Mouse (Mus musculus): ENCODE results near the gene Slamf1. TPM values are rescaled to one million over a fixed set of nuclear protein-coding genes. Genes with fewer than 3 reads are reported as not detected.

The Slamf1 gene
- total and polyA plus RNA-seq, 2 experiments: 0.09 TPM; not detected in 1

DNA sequence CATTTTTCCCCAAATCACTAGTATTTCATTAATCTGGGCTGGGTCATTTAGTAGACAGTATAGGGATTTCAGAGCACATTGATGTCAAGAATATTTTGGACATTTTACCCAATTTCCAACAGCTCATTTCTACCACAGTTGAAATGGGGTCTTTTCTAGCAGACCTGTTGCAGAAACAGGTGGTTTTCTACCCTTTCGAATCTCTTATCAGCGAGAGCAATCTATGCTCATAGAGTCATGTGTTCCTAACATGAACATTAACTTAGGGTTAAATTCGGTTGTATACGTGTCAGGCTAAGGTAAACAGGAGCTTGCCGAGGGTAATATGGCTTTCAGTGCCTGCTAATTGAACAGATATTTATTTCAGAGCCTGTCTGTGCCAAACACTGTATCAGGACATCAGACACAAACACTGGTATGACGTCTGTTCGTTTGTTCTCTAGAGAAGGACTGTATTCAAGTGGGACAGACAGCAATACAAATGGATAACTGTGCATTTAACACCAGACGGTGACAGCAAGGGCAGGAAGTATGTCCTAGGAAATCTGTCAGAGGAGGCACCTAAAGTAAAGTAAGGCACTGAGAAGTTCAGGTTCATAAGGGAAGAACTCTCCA, 5.3 kb downstream of the Slamf1 start:
- TF ChIP-seq POLR2A (IDR thresholded peaks at IDR 0.05; ENCODE audit: extremely low read depth, insufficient read depth, low read length) (no peak), CTCF (IDR thresholded peaks at IDR 0.05; ENCODE audit: low read depth, low read length) (no peak)
- H3K4me3 ChIP-seq (ENCODE audit: insufficient read depth, low read depth, low read length): no peak overlapping the region
- no peaks in the 10 kb centered on the region for H3K79me2 ChIP-seq (ENCODE audit: control insufficient read depth, insufficient read depth, low read length)
- WGBS: 63% methylated on average over 8 of the region's 8 CpGs
- no peak for DNase-seq (ENCODE audit: extremely low read depth, low read depth, low spot score)
- no peaks in the 10 kb centered on the region for H3K36me3 ChIP-seq (ENCODE audit: control insufficient read depth, insufficient read depth, low read length)
- no peak overlapping the region for H3K27ac ChIP-seq (replicated peaks; ENCODE audit: insufficient read depth, low read depth, low read length)
- H3K27me3 ChIP-seq (ENCODE audit: control insufficient read depth, insufficient read depth, low read length): no peaks in the 10 kb centered on the region
- no peaks in the 10 kb centered on the region for H3K4me1 ChIP-seq (ENCODE audit: control insufficient read depth, insufficient read depth, low read length)
- no peak overlapping the region for H3K9ac ChIP-seq (ENCODE audit: low read depth, low read length)

DNA sequence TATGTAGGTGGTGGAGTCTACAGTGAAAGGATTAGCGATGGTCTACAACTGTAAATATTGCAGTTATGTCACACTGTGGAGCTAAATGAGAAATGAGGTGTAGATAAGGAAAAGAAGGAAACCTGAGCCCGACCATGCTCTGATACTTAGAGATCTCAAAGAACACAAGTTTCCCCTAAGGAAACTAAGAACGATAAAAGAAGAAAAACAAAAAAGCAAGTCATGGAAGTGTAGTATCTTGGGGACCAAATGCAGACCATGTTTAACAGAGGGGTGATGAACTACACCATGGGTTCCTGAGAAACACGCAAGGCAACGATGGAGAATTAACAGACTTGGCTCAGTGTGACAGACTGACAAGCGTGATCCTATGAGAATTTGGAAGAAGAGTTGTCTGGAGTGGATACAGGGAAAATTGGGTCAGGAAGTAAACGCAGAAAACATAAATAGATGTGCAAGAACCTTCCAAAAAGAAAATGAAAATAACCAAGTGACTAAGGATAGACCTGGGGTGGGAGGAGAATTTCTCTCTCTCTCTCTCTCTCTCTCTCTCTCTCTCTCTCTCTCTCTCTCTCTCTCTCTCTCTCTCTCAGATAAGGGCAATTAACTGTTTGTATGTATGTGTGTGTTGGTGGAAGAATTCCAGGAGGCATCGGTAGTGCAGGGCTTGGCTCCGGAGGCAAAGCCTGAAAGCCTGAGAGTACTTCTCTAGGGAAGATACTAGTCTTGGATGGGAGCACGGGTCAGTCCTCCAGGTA, 6.5 kb downstream of the Slamf1 start:
- Histone ChIP-seq H3K9ac (ENCODE audit: low read depth, low read length) (no peak overlapping the region), H3K4me1 (ENCODE audit: control insufficient read depth, insufficient read depth, low read length) (no peaks in the 10 kb centered on the region), H3K79me2 (ENCODE audit: control insufficient read depth, insufficient read depth, low read length) (no peaks in the 10 kb centered on the region), H3K36me3 (ENCODE audit: control insufficient read depth, insufficient read depth, low read length) (no peaks in the 10 kb centered on the region), H3K27ac (replicated peaks; ENCODE audit: insufficient read depth, low read depth, low read length) (no peak overlapping the region), H3K27me3 (ENCODE audit: control insufficient read depth, insufficient read depth, low read length) (0 out of 2 replicates have a peak, but pooled peaks cover 2% of the 10 kb centered on the region), H3K4me3 (ENCODE audit: insufficient read depth, low read depth, low read length) (no peak overlapping the region)
- no peak for DNase-seq (ENCODE audit: extremely low read depth, low read depth, low spot score)
- TF ChIP-seq CTCF (IDR thresholded peaks at IDR 0.05; ENCODE audit: low read depth, low read length) (no peak), POLR2A (IDR thresholded peaks at IDR 0.05; ENCODE audit: extremely low read depth, insufficient read depth, low read length) (no peak)
- WGBS: 71% methylated on average over 10 of the region's 10 CpGs

GRCm38 (mm10) chr1:171774266-171774665, 7.3 kb downstream of the Slamf1 start:
- H3K79me2 ChIP-seq (ENCODE audit: control insufficient read depth, insufficient read depth, low read length): no peaks in the 10 kb centered on the region
- no peak for DNase-seq (ENCODE audit: extremely low read depth, low read depth, low spot score)
- H3K9ac ChIP-seq (ENCODE audit: low read depth, low read length): no peak overlapping the region
- no peaks in the 10 kb centered on the region for H3K4me1 ChIP-seq (ENCODE audit: control insufficient read depth, insufficient read depth, low read length)
- no peak overlapping the region for H3K27ac ChIP-seq (replicated peaks; ENCODE audit: insufficient read depth, low read depth, low read length)
- H3K36me3 ChIP-seq (ENCODE audit: control insufficient read depth, insufficient read depth, low read length): no peaks in the 10 kb centered on the region
- TF ChIP-seq POLR2A (IDR thresholded peaks at IDR 0.05; ENCODE audit: extremely low read depth, insufficient read depth, low read length): no peak
- TF ChIP-seq CTCF (IDR thresholded peaks at IDR 0.05; ENCODE audit: low read depth, low read length): no peak
- H3K27me3 ChIP-seq (ENCODE audit: control insufficient read depth, insufficient read depth, low read length): 0 out of 2 replicates have a peak, but pooled peaks cover 2% of the 10 kb centered on the region
- 76% methylated on average over 5 of the region's 5 CpGs for WGBS
- no peak overlapping the region for H3K4me3 ChIP-seq (ENCODE audit: insufficient read depth, low read depth, low read length)

GRCm38 (mm10) chr1:171774678-171775077, 7.8 kb downstream of the Slamf1 start:
- Histone ChIP-seq H3K4me3 (ENCODE audit: insufficient read depth, low read depth, low read length) (no peak overlapping the region), H3K79me2 (ENCODE audit: control insufficient read depth, insufficient read depth, low read length) (no peaks in the 10 kb centered on the region), H3K36me3 (ENCODE audit: control insufficient read depth, insufficient read depth, low read length) (no peaks in the 10 kb centered on the region), H3K27ac (replicated peaks; ENCODE audit: insufficient read depth, low read depth, low read length) (no peak overlapping the region), H3K4me1 (ENCODE audit: control insufficient read depth, insufficient read depth, low read length) (no peaks in the 10 kb centered on the region), H3K9ac (ENCODE audit: low read depth, low read length) (no peak overlapping the region), H3K27me3 (ENCODE audit: control insufficient read depth, insufficient read depth, low read length) (0 out of 2 replicates have a peak, but pooled peaks cover 2% of the 10 kb centered on the region)
- TF ChIP-seq POLR2A (IDR thresholded peaks at IDR 0.05; ENCODE audit: extremely low read depth, insufficient read depth, low read length) (no peak), CTCF (IDR thresholded peaks at IDR 0.05; ENCODE audit: low read depth, low read length) (no peak)
- 74% methylated on average over 11 of the region's 11 CpGs for WGBS
- no peak for DNase-seq (ENCODE audit: extremely low read depth, low read depth, low spot score)

GRCm38 (mm10) chr1:171775781-171776180, 8.9 kb downstream of the Slamf1 start:
- no peak for TF ChIP-seq CTCF (IDR thresholded peaks at IDR 0.05; ENCODE audit: low read depth, low read length)
- Histone ChIP-seq H3K27ac (replicated peaks; ENCODE audit: insufficient read depth, low read depth, low read length) (no peak overlapping the region), H3K9ac (ENCODE audit: low read depth, low read length) (no peak overlapping the region), H3K79me2 (ENCODE audit: control insufficient read depth, insufficient read depth, low read length) (no peaks in the 10 kb centered on the region), H3K27me3 (ENCODE audit: control insufficient read depth, insufficient read depth, low read length) (0 out of 2 replicates have a peak, but pooled peaks cover 2% of the 10 kb centered on the region), H3K4me3 (ENCODE audit: insufficient read depth, low read depth, low read length) (no peak overlapping the region), H3K4me1 (ENCODE audit: control insufficient read depth, insufficient read depth, low read length) (no peaks in the 10 kb centered on the region), H3K36me3 (ENCODE audit: control insufficient read depth, insufficient read depth, low read length) (no peaks in the 10 kb centered on the region)
- no peak for DNase-seq (ENCODE audit: extremely low read depth, low read depth, low spot score)
- WGBS: 80% methylated on average over 4 of the region's 4 CpGs

GRCm38 (mm10) chr1:171777026-171777425, 10.1 kb downstream of the Slamf1 start:
- no peak for DNase-seq (ENCODE audit: extremely low read depth, low read depth, low spot score)
- WGBS: 81% methylated on average over 7 of the region's 7 CpGs
- Histone ChIP-seq H3K27ac (replicated peaks; ENCODE audit: insufficient read depth, low read depth, low read length) (no peak overlapping the region), H3K4me3 (ENCODE audit: insufficient read depth, low read depth, low read length) (no peak overlapping the region), H3K9ac (ENCODE audit: low read depth, low read length) (no peak overlapping the region), H3K4me1 (ENCODE audit: control insufficient read depth, insufficient read depth, low read length) (no peaks in the 10 kb centered on the region), H3K27me3 (ENCODE audit: control insufficient read depth, insufficient read depth, low read length) (0 out of 2 replicates have a peak, but pooled peaks cover 2% of the 10 kb centered on the region), H3K79me2 (ENCODE audit: control insufficient read depth, insufficient read depth, low read length) (no peaks in the 10 kb centered on the region), H3K36me3 (ENCODE audit: control insufficient read depth, insufficient read depth, low read length) (no peaks in the 10 kb centered on the region)
- no peak for TF ChIP-seq POLR2A (IDR thresholded peaks at IDR 0.05; ENCODE audit: extremely low read depth, insufficient read depth, low read length)
- TF ChIP-seq CTCF (IDR thresholded peaks at IDR 0.05; ENCODE audit: low read depth, low read length): no peak
